Mouse (Mus musculus) neural tube, embryonic 14.5 days (tissue): ENCODE results near the gene Cdc16. TPM values are rescaled to one million over a fixed set of nuclear protein-coding genes. Genes with fewer than 3 reads are reported as not detected.
"Not testable (repeated sequence)": the region's sequence is repeated elsewhere in the genome, so short reads cannot be mapped to it uniquely, and the experiment has no call there.

Source experiments
- ATAC-seq: fragments of 200-750 bp; cut with Nextera tagmentation; 2 replicates; pipeline ENCODE4 v1.8.0; 2017; ENCODE audit warnings: low read depth, mild to moderate bottlenecking, moderate TSS enrichment, moderate library complexity
- H3K27ac ChIP-seq: fragments of 300-500 bp; sonication (generic); 2 replicates; pipeline ENCODE4 v1.5.1; 2014; ENCODE audit warnings: low read depth, mild to moderate bottlenecking, control low read depth, low read length, moderate library complexity, mixed read lengths
- H3K27me3 ChIP-seq: fragments of 300-500 bp; sonication (generic); 2 replicates; pipeline ENCODE4 v1.6.1; 2014; ENCODE audit warnings: low read length; ENCODE audit not compliant: control insufficient read depth, insufficient read depth
- H3K36me3 ChIP-seq: fragments of 300-500 bp; sonication (generic); 2 replicates; pipeline ENCODE4 v1.6.1; 2014; ENCODE audit warnings: low read length, mixed read lengths; ENCODE audit not compliant: control insufficient read depth, insufficient read depth
- H3K4me1 ChIP-seq: fragments of 300-500 bp; sonication (generic); 2 replicates; pipeline ENCODE4 v1.6.1; 2014; ENCODE audit warnings: low read length; ENCODE audit not compliant: control insufficient read depth, insufficient read depth
- H3K4me2 ChIP-seq: fragments of 300-500 bp; sonication (generic); 2 replicates; pipeline ENCODE4 v1.6.1; 2014; ENCODE audit warnings: mild to moderate bottlenecking, low read depth, low read length, control low read depth
- H3K4me3 ChIP-seq: fragments of 300-500 bp; sonication (generic); 2 replicates; pipeline ENCODE4 v1.5.1; 2014; ENCODE audit warnings: low read depth, low read length, control low read depth, mixed read lengths
- H3K9ac ChIP-seq: fragments of 300-500 bp; sonication (generic); replicated peaks from 2 replicates; pipeline ENCODE4 v1.6.1; 2014; ENCODE audit warnings: low read depth, mild to moderate bottlenecking, control low read depth, low read length, mixed read lengths
- H3K9me3 ChIP-seq: fragments of 300-500 bp; sonication (generic); 2 replicates; pipeline ENCODE4 v1.6.1; 2016; ENCODE audit warnings: low read length; ENCODE audit not compliant: control insufficient read depth
- WGBS: fragments of 180-500 bp; shearing (Covaris S2); extraction: QIAGEN DNeasy Blood & Tissue Kit; methylation state at CpG from one replicate; pipeline ENCODE4 v1.1.7; 2014; 5-methylcytosine and 5-hydroxymethylcytosine counted together
- polyA plus RNA-seq: library from polyadenylated mRNA; unstranded; fragments of >200 nt; fragmentation: Nextera tagmentation; extraction: Ambion mirVana; gene quantifications from 2 replicates; pipeline ENCODE4 v1.2.1, GENCODE M21; 2014

Cdc16 gene
- 150 and 179 TPM in 2 replicates for polyA plus RNA-seq

- Histone ChIP-seq H3K4me1 (peaks cover 15% of the 10 kb centered on the region), H3K27ac (peak within 1 kb of the TSS; percentile 71), H3K36me3 (peaks cover 9% of the 10 kb centered on the region), H3K4me3 (peak within 1 kb of the TSS; percentile 99), H3K9ac (peak within 1 kb of the TSS; percentile 86), H3K27me3 (no peaks in the 10 kb centered on the region), H3K9me3 (no peaks in the 10 kb centered on the region), H3K4me2 (peak within 1 kb of the TSS; percentile 89)
- 9% methylated on average over 40 of the region's 40 CpGs for WGBS
- ATAC-seq: peak; percentile 96
These were observed at the start of gene Cdc16 for GRCm38 (mm10) chr8:13756982-13757804. Gene Cdc16, plus strand, starts transcription at chr8:13757676.

GRCm38 (mm10) chr8:13708514-13708913, 49.0 kb upstream of the Cdc16 start:
- H3K4me3 ChIP-seq: no peak overlapping the region

GRCm38 (mm10) chr8:13718980-13719379, 38.5 kb upstream of the Cdc16 start:
- ATAC-seq: no peak
- 91% methylated on average over 8 of the region's 8 CpGs for WGBS
- Histone ChIP-seq H3K27me3 (no peaks in the 10 kb centered on the region), H3K9me3 (no peaks in the 10 kb centered on the region), H3K9ac (no peak overlapping the region), H3K36me3 (no peaks in the 10 kb centered on the region), H3K4me1 (no peaks in the 10 kb centered on the region), H3K4me3 (no peak overlapping the region), H3K4me2 (no peak overlapping the region), H3K27ac (no peak overlapping the region)

More at GRCm38 (mm10) chr8:13708514-13708913, 49.0 kb upstream of the Cdc16 start:
- WGBS: 94% methylated on average over 5 of the region's 5 CpGs
- Histone ChIP-seq H3K4me2 (no peak overlapping the region), H3K27me3 (no peaks in the 10 kb centered on the region), H3K9me3 (no peaks in the 10 kb centered on the region), H3K36me3 (no peaks in the 10 kb centered on the region), H3K9ac (no peak overlapping the region), H3K27ac (no peak overlapping the region), H3K4me1 (peaks cover 10% of the 10 kb centered on the region; the same call in 1 of the 2 replicates)
- ATAC-seq: no peak

- no peak overlapping the region for H3K27ac ChIP-seq
- H3K4me2 ChIP-seq: no peak overlapping the region
- H3K27me3 ChIP-seq: no peaks in the 10 kb centered on the region
- H3K4me3 ChIP-seq: no peak overlapping the region
- no peaks in the 10 kb centered on the region for H3K4me1 ChIP-seq
- no peak for ATAC-seq
- no peaks in the 10 kb centered on the region for H3K9me3 ChIP-seq
- H3K9ac ChIP-seq: no peak overlapping the region
- no peaks in the 10 kb centered on the region for H3K36me3 ChIP-seq
These were observed 31.8 kb upstream of the Cdc16 start for GRCm38 (mm10) chr8:13725722-13726121.

GRCm38 (mm10) chr8:13727469-13728094, 29.9 kb upstream of the Cdc16 start:
- no peak for ATAC-seq
- H3K9ac ChIP-seq: no peak overlapping the region
- no peaks in the 10 kb centered on the region for H3K27me3 ChIP-seq
- 45% methylated on average over 10 of the region's 10 CpGs for WGBS
- H3K4me1 ChIP-seq: no peaks in the 10 kb centered on the region
- H3K27ac ChIP-seq: no peak overlapping the region
- no peak overlapping the region for H3K4me3 ChIP-seq
- H3K36me3 ChIP-seq: no peaks in the 10 kb centered on the region
- no peaks in the 10 kb centered on the region for H3K9me3 ChIP-seq
- no peak overlapping the region for H3K4me2 ChIP-seq

GRCm38 (mm10) chr8:13740323-13740770, 17.1 kb upstream of the Cdc16 start:
- 50% methylated on average over 6 of the region's 6 CpGs for WGBS

GRCm38 (mm10) chr8:13740817-13741613, 16.5 kb upstream of the Cdc16 start:
- Histone ChIP-seq H3K4me1 (0 out of 2 replicates have a peak, but pooled peaks cover 3% of the 10 kb centered on the region), H3K9ac (no peak overlapping the region), H3K36me3 (no peaks in the 10 kb centered on the region), H3K4me3 (no peak overlapping the region), H3K27ac (no peak overlapping the region), H3K9me3 (no peaks in the 10 kb centered on the region), H3K27me3 (no peaks in the 10 kb centered on the region), H3K4me2 (no peak overlapping the region)
- no peak for ATAC-seq
- 88% methylated on average over 7 of the region's 7 CpGs for WGBS

More at GRCm38 (mm10) chr8:13740323-13740770, 17.1 kb upstream of the Cdc16 start:
- no peak overlapping the region for H3K9ac ChIP-seq
- no peaks in the 10 kb centered on the region for H3K9me3 ChIP-seq
- H3K27ac ChIP-seq: no peak overlapping the region
- no peak overlapping the region for H3K4me3 ChIP-seq
- no peaks in the 10 kb centered on the region for H3K36me3 ChIP-seq
- 0 out of 2 replicates have a peak, but pooled peaks cover 3% of the 10 kb centered on the region for H3K4me1 ChIP-seq
- no peaks in the 10 kb centered on the region for H3K27me3 ChIP-seq
- no peak overlapping the region for H3K4me2 ChIP-seq
- ATAC-seq: no peak

- not testable (repeated sequence) for H3K4me1 ChIP-seq, H3K36me3 ChIP-seq, H3K4me2 ChIP-seq, H3K4me3 ChIP-seq, H3K9me3 ChIP-seq, H3K27me3 ChIP-seq, H3K9ac ChIP-seq, ATAC-seq, H3K27ac ChIP-seq
- WGBS: 98% methylated on average over 5 of the region's 6 CpGs
These were observed 11.3 kb upstream of the Cdc16 start for GRCm38 (mm10) chr8:13746212-13746611.
